Mouse (Mus musculus) ES-Bruce4 (cell line): ENCODE data around the gene Ajuba.
A peak's percentile ranks its signal among the peaks of the same experiment; 100 is the strongest.

Source experiments
- CTCF ChIP-seq: IDR thresholded peaks from one replicate; pipeline ENCODE4 v1.8.1; 2011; ENCODE audit warnings: low read depth, low read length
- EP300 ChIP-seq: IDR thresholded peaks from 2 replicates; pipeline ENCODE4 v1.6.1; 2011; ENCODE audit warnings: low read depth, low read length; ENCODE audit not compliant: insufficient read depth

DNA sequence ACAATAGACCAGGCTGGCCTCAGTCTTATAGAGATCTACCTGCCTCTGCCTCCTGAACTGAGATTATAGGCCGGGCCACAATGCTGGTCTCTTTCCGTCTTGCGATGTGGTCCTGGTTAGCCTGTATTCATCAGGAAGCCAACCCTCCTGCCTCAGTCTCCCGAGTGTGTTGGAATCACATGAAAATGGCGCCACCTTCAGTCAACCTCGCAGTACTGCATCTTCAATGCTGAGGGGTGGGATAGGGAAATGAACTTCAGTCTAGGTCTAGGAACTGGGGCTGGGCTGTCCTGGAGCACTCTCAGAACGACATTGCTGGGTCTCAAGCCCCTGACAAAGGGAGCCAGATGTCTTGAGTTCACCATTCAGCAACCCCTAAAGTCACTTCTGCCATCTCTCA is 19.7 kb upstream of the Ajuba start:
- TF ChIP-seq CTCF = peak; percentile 83
- TF ChIP-seq EP300 = no peak
